Mouse (Mus musculus) adipocyte (in vitro differentiated cells): Measurements from ENCODE around the gene Cyb5r3.

Experiments
- DNase-seq: peaks from one replicate; pipeline ENCODE4 v3.0.0-alpha.2; 2016; ENCODE audit warnings: low spot score

Gene Cyb5r3

GRCm38 (mm10) chr15:83169772-83170722, 2.3 kb downstream of the Cyb5r3 start:
- no peak for DNase-seq

- no peak for DNase-seq
Measured at GRCm38 (mm10) chr15:83168875-83169771, 3.3 kb downstream of the Cyb5r3 start.

GRCm38 (mm10) chr15:83168311-83168710, 4.1 kb downstream of the Cyb5r3 start:
- DNase-seq = no peak

- DNase-seq = no peak
Measured at GRCm38 (mm10) chr15:83167550-83168065, 4.8 kb downstream of the Cyb5r3 start.

- DNase-seq = no peak
Measured at GRCm38 (mm10) chr15:83167126-83167525, 5.3 kb downstream of the Cyb5r3 start.

- peak; percentile 90 for DNase-seq
Measured at GRCm38 (mm10) chr15:83166642-83167041, 5.8 kb downstream of the Cyb5r3 start.

- DNase-seq = no peak
Measured at GRCm38 (mm10) chr15:83165526-83166315, 6.7 kb downstream of the Cyb5r3 start.

GRCm38 (mm10) chr15:83164971-83165471, 7.4 kb downstream of the Cyb5r3 start:
- DNase-seq = peak; percentile 30

GRCm38 (mm10) chr15:83162818-83163485, 9.4 kb downstream of the Cyb5r3 start:
- no peak for DNase-seq

GRCm38 (mm10) chr15:83162001-83162400, 10.4 kb downstream of the Cyb5r3 start:
- DNase-seq = no peak

- no peak for DNase-seq
Measured at GRCm38 (mm10) chr15:83161062-83161748, 11.2 kb downstream of the Cyb5r3 start.

GRCm38 (mm10) chr15:83160561-83160960, 11.8 kb downstream of the Cyb5r3 start:
- DNase-seq = no peak

GRCm38 (mm10) chr15:83159823-83160222, 12.6 kb downstream of the Cyb5r3 start:
- DNase-seq = no peak

GRCm38 (mm10) chr15:83158587-83159160, 13.7 kb downstream of the Cyb5r3 start:
- DNase-seq = no peak

GRCm38 (mm10) chr15:83157667-83158064, 14.7 kb downstream of the Cyb5r3 start:
- DNase-seq = no peak

- DNase-seq = peak; percentile 65
Measured at GRCm38 (mm10) chr15:83156929-83157666, 15.3 kb downstream of the Cyb5r3 start.

- no peak for DNase-seq
Measured at GRCm38 (mm10) chr15:83155672-83156419, 16.5 kb downstream of the Cyb5r3 start.

- no peak for DNase-seq
Measured at GRCm38 (mm10) chr15:83154309-83154708, 18.1 kb downstream of the Cyb5r3 start.
